Comparison of ENCODE assay signal across 23 mouse cellular contexts in genomic region chr2:4295641-4296040, GRCm38 (mm10).
DNase-seq lines count a peak whose midpoint lies in the region; ATAC-seq lines count a peak whose summit lies in the region.
"Had no signal": no experiment of that assay in that cellular context is flagged by ENCODE, and none has a peak within 500 bp of the region (broad histone marks: within the 10 kb centered on the region; RNA-seq: fewer than 3 reads in every experiment).

No protein-coding gene starts in this region.

- 0 out of 2 replicates have a peak, but pooled peaks have one; percentile 13 for ATAC-seq in common myeloid progenitor, adult 5-6 weeks (replicated peaks; ENCODE audit: low read depth, poor library complexity, severe bottlenecking)
- ATAC-seq in megakaryocyte, adult 5-6 weeks (ENCODE audit: poor library complexity, severe bottlenecking): peak; percentile 62
- ATAC-seq: forebrain, embryonic 15.5 days; hindbrain, postnatal 0 days; intestine, embryonic 15.5 days; Patski had no signal

- intact Hi-C loops in heart, postnatal 10 days (cut with DNase I): no loop called here
- intact Hi-C loops in left cerebral cortex, postnatal 10 days (cut with DNase I): no loop called here

- peaks cover 52% of the 10 kb centered on the region for H3K4me1 ChIP-seq in limb, embryonic 10.5 days

- 0 out of 2 replicates have a peak, but pooled peaks cover 2% of the 10 kb centered on the region for H3K36me3 ChIP-seq in limb, embryonic 10.5 days
- H3K36me3 ChIP-seq: forebrain, embryonic 15.5 days; hindbrain, embryonic 13.5 days; intestine, embryonic 15.5 days had no signal

- H3K9me3 ChIP-seq in limb, embryonic 10.5 days (replicated peaks): no peaks in the 10 kb centered on the region
- H3K9me3 ChIP-seq: forebrain, embryonic 15.5 days; hindbrain, embryonic 13.5 days; intestine, embryonic 15.5 days had no signal

- no peaks in the 10 kb centered on the region for H3K27me3 ChIP-seq in limb, embryonic 10.5 days (ENCODE audit: low read depth, poor library complexity, severe bottlenecking)
- H3K27me3 ChIP-seq: CH12.LX; forebrain, embryonic 15.5 days; hindbrain, embryonic 13.5 days; intestine, embryonic 15.5 days; Patski had no signal

- no peak overlapping the region for H3K4me3 ChIP-seq in limb, embryonic 10.5 days
- H3K4me3 ChIP-seq: erythroblast, embryonic 14.5 days; forebrain, embryonic 15.5 days; gastrocnemius, adult 2 months; hindbrain, embryonic 13.5 days; intestine, embryonic 15.5 days had no signal

- peak; percentile 80 for DNase-seq in heart, adult 11 months
- DNase-seq in heart, postnatal 10 days: no peak
- DNase-seq in limb, embryonic 10.5 days (ENCODE audit: low spot score): no peak
- DNase-seq in left cerebral cortex, postnatal 10 days (ENCODE audit: extremely low spot score in 1 of 2, low spot score in 2 of 2): no peak
- DNase-seq in adrenal gland, postnatal 10 days: no peak
- DNase-seq: adrenal gland, adult 2 months; adrenal gland, postnatal 36 days; cerebellum, adult 2 months; cerebellum, postnatal 10 days; embryo, embryonic 11 days; gastrocnemius, adult 2 months; gastrocnemius, postnatal 25 days; heart, adult 18-20 months; kidney, adult 18-20 months had no signal

- H3K27ac ChIP-seq in limb, embryonic 10.5 days: peak overlapping the region; percentile 74
- H3K27ac ChIP-seq: forebrain, embryonic 15.5 days; gastrocnemius, adult 2 months; hindbrain, embryonic 13.5 days; hindbrain, postnatal 0 days; intestine, embryonic 15.5 days had no signal
